Mouse (Mus musculus) kidney, adult 2 months (tissue): ENCODE measurements around the gene E130114P18Rik.

ENCODE experiments used
- CTCF ChIP-seq: fragments of 200-500 bp; conservative IDR thresholded peaks from 2 replicates; pipeline ENCODE4 v1.5.1; 2011; ENCODE audit warnings: low read depth, mild to moderate bottlenecking, control low read depth, low read length, moderate library complexity, mixed read lengths; ENCODE audit not compliant: insufficient read depth, insufficient read length
- POLR2A ChIP-seq: fragments of 200-500 bp; IDR thresholded peaks from one replicate; pipeline ENCODE4 v1.6.1; 2011; ENCODE audit warnings: low read depth, low read length, control low read depth

DNA sequence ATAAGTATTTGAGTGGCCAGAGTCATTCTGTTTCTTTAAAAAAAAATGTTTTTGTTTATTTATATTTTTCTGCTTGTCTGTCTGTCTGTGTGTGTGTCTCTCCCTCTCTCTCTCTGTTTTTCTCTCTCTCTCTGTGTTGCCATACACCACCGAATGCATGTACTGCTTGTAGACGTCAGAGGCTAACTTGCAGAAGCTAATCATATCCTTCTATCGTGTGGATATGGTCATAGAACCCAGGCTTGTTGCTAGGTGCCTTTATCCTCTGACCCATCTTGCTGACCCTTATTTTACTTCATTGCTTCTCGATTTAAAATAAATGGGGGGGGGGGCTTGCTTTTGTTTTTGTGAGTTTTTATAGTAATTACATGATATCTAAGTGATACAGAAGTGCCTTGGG lies 47.6 kb upstream of the E130114P18Rik start:
- TF ChIP-seq POLR2A (no peak), CTCF (no peak)
